Mouse (Mus musculus) megakaryocyte, adult 5-6 weeks (primary cell): ENCODE data around the gene Fn3krp. TPM values are rescaled to one million over a fixed set of nuclear protein-coding genes. Genes with fewer than 3 reads are reported as not detected.
A peak's percentile ranks its signal among the peaks of the same experiment; 100 is the strongest.

ENCODE experiments used
- ATAC-seq: 2 replicates; pipeline ENCODE4 v1.8.0; 2016; ENCODE audit warnings: mild to moderate bottlenecking, inconsistent platforms; ENCODE audit not compliant: poor library complexity, severe bottlenecking
- total RNA-seq, 2 experiments: library from RNA; stranded (forward) in 1 of 2; stranded (reverse) in 1 of 2; fragments of 153-499, 151-499 nt in 1 of 2; fragments of 221-1000, 200-1000 nt in 1 of 2; gene quantifications; 2 replicates each; pipeline versions ENCODE4 v1.2.3 to v1.2.4; 2015 to 2017

The Fn3krp gene
- total RNA-seq (2015), result 5.1 and 5.7 TPM in 2 replicates
- 9.6 and 10.0 TPM in 2 replicates for total RNA-seq (2017)

DNA sequence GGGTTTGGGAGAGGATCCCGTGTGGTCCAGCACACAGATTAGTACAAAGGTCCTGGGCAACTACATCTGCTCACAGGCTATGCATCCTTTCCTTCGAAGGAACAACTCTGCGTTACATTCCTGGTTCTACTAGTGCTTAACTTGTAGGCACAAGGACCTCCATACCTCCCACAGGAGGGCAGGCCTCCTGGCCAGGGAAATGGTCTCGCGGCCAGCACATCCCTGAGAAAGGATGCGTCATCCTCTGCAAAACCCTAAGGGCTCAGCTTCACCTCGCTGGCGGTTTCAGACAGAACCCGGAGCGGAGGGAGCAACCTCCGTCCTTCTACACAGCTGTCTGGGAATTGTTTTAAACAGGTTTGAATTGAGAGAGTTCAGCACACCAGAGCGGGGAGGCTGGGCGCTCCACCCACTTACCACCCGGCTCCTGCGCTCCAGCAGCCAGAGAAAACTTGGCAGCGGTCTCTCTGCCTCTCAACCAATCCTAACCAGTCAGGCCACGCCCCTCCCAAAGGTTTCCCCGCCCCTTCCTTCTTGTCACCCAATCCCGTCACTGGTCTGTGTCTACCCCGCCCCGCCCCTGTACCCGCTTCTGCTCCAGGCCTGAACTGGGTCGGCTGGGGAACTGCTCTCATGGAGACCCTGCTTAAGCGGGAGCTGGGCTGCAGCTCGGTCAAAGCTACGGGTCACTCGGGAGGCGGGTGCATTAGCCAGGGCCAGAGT lies at the start of gene Fn3krp:
Fn3krp (plus strand) TSS at position 572 of the 723 bp plus-strand sequence.
- peak; percentile 96 for ATAC-seq

DNA sequence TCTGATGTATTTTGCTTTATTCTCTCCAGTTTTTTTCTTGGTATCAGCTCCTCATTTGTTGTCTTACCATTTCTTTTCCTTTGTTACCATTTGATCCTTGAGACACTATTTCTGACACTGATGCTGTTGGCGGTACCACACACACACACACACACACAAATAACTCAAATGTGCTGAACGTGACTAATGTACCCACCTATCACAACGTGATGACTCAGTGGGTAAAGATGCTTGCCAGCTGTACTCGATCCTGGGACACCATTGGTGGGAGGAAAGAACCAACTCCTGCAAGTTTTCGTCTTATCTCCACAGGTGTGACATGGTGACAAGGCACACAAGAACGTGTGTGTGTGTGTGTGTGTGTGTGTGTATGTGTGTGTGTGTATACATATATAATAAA lies 47.9 kb upstream of the Fn3krp start:
- no peak for ATAC-seq

DNA sequence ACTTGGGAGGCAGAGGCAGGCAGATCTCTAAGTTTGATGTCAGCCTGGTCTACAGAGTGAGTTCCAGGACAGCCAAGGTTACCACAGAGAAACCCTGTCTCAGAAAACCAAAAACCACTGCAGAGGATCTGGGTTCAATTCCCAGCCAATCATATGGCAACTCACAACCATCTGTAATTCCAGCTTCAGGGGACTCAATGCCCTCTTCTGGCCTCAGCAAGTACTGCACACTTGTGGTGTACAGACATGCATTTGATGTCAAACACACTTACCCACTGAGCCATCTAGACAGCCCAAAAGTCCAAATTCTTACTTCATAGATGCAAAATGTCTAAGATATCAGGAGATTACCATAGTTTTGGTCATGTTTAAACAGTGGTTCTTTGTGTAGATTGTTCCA lies 42.6 kb upstream of the Fn3krp start:
- no peak for ATAC-seq

DNA sequence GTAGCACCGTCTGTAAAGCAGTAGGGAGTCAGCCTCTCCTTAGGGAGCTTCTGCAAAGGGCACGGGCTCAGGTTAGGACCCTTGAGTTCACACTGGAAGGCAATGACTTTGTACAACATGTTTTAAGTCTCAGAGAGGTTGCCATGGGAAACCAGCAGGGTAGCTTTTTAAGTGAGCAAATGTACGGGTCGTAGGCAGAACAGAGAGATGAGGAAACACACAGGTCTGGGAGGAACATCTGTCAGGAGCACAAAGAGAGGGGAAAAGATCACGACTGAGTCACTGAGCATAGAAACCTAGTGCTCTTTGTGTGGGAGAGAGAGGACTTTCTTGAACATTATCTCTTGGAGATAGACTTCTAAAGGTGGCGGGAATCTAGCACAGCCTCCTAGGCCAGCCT lies 40.9 kb upstream of the Fn3krp start:
- ATAC-seq, result no peak

DNA sequence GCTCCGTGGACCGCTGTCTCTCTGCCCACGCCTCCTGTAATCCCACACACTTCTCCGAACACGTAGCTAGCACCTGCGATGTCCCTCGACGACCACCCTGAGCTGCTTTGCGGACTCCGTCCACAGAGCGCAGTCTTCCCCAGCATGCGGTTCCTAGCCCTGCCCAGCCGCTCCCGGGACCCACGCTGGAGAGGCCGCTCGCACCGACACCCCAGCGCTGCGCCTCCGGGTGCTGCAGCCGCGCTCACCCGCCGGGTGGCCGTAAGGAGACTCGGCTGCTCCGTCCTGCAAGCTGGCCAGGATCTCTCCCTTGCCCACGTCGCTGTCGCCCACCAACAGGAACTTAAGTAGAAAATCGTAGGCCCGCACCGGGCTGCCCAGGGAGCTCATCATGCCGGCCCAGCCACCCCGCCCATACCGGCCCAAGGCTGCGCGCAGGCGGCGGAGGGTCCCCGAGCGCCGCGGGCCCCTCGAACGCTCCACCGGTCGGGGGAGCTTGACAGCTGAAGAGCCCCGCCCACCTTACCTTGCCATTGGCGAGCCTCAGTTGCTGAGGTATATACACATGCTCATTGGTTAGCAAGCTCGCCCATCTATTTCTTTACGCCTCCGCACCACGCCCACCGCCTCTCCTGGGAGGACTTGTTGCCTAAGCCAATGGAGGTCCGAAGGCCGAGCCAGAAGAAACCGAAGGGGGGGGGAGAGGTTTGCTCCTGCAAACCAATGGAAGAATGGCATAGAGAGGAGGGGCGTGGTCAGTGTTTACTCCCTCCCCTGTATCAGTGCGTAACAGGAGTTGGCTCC lies 33.2 kb upstream of the Fn3krp start, which contains the start of gene Rab40b:
Rab40b (minus strand) TSS at position 502 of the 804 bp plus-strand sequence.
- peak; percentile 79 for ATAC-seq

DNA sequence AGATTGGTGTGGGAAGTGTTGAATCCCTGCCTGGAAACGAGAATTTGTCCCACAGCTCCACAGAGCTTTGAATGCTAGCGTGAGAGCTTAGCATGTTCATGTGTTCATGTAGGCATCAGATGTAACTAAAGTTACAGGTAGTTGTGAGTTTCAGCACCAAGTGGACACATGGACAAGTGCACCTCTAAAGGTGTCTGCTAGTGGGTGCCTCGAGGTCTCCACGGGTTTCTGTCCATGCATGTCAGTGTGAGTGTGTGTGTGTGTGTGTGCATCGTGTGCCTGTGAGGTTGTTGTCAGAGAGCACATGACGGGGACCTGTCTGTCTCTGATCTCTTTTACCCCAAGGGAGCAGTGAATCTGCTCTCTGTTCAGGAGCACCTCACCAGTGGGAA lies 32.7 kb upstream of the Fn3krp start:
- no peak for ATAC-seq

DNA sequence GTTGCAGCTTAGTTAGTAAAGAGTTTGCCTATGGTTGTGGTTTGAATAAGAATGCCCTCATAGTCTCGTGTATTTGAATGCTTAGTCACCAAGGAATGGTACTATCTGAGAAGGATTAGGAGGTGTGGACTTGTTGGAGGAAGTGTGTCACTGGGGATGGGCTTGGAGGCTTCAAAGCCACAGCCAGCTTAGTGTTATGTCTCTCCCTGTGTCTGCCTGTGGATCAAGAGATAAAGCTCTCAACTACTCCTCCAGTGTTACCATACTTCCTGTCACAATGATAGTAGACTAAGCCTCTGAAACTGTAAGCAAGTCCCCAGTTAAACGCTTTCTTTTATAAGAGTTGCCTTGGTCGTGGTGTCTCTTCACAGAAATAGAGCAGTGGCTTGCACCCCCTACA lies 30.4 kb upstream of the Fn3krp start:
- no peak for ATAC-seq

DNA sequence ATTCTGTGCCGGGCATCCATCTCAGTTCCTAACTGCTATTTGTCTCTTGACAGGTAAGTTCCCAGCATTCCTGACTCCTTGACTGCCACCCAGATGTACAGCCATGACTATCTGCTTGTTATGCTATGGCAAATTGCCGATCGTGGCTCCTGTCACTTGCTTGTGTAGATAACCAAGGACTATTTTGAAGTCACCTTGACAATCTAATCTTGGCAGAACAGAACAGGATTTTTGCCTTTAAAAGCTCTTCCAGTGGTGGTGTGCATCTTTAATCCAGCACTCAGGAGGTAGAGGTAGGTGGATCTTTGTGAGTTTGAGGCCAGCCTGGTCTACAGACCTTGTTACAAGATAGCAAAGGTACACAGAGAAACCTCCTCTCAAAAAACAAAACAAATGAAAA lies 28.8 kb upstream of the Fn3krp start:
- no peak for ATAC-seq

DNA sequence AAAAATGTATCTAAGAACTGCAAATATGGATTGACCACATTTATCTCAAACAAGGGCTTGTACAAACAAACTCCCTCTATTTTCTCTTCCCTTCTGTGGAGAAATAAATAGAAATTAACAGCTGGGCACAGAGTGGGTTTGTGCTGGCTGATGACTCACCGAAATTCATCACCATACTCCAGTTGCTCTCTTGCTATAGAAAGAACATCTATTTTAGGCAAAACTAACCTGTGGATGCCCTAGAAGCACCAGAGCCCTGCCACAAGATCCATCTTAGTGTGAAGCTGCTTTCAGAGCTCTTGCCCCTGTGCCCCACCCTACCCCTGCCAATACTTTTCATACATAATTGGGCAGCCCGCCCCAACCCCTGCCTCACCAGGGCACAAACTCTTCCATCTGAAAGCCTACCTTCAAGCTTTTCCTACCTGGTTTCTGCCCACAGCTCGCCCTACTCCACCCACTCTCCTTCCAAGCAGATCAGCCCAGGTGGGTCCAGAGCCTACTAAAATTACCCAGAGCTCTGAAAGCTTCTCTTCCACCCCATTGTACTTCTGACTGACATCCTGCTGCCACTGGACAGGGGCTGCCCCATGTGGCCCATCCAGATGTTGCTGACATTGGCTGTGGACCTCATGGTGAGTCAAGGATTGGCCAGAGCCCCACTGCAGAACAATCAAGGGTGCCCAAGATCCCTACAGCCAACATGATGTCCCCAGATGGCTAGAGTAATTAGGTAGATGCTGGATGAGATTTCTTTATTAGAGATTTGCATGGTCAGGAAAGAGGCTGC lies 13.6 kb upstream of the Fn3krp start:
- ATAC-seq, result no peak; the same call in 1 of the 2 replicates

DNA sequence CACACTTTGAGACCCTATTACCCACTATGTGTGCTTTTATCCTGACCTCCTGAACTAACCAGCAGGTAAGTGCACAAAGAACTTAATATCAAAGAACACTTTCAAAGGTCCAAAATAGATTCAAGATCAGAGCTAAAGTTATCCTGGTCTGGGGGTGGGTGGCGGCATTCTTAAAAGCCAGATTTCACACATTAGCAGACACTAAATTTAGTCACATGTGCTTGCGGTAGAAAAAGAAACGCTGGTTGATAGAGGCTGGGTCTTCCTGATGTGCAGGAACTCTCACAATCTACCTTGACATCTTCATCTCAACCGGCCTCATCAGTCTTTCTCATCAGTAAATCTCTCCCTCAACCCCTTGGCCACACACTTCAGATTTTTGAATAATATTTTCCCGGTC lies 6.4 kb upstream of the Fn3krp start:
- no peak for ATAC-seq

DNA sequence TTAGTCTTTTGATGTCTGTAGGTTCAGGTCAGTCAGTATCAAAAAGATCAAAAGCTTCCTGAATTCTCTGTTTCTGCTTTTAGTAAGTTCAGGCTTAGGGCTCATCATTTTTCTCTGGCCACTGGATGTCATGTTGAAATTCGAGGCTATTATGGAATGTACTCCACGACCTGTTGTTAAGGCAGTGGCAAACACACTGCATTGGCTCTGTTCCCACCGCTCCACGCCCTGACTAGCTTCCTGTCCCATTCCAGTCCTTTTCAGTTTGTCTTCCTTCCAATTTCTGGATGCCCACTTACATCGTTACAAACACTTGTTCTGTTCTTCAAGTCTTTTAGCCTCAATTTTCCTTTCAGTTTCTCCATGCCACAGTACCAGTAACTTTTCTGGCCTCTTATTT lies 5.8 kb upstream of the Fn3krp start:
- no peak for ATAC-seq

DNA sequence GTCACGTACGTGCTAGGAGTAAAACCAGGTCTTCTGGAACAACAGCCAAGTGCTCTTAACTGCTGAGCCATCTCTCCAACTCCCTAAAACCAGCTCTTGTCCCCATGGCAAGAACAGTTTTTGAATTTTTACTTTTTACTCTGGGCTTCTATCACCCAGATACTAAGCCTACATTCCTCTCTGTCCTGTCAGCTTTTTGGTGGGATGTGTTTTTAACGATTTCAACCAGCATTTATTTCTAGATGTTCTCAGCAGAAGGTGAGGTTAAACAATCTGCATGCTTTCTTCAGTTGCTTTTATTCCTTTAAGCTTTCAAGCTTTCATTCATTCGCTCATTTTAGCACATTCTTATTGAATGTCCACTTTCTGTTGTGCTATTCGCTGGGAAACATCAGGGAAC lies 3.2 kb upstream of the Fn3krp start:
- ATAC-seq, result no peak

DNA sequence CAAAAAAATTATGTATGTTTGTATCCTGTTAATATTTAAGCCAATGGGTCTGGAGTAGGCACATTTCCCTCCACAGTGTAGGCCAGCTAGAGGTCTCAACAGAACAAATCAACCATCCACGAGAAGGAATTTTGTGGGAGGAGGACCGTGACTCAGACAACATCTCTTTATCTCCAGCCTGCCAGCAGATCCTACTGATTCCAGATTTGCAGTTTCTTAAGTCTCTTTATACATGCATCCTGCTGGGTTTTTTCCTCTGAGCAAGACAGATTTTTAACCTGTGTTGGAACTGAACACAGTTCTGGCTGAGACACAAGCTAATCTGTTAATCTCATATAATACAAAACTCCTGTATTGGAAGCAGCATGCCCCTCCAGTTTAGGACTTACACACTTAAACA lies 2.3 kb upstream of the Fn3krp start:
- ATAC-seq, result no peak

DNA sequence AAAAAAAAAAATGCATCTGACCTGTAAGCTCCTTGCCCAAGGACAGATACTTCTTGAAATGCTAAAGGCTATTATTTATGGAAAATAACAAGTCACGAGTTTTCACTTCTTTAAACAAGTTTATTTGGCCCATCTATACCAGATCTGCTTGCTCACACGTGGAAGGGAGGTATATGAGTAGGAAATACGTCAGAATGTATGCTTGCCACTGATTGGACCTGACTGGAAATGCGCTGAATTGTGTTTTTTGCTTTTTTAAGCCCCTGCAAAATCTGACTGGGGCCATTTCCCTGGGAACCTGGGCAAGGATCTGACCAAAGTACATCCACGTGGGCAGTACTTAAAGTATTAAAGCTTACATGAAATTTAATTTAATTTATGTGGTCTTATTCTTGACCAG lies 822 bp upstream of the Fn3krp start:
- no peak for ATAC-seq

DNA sequence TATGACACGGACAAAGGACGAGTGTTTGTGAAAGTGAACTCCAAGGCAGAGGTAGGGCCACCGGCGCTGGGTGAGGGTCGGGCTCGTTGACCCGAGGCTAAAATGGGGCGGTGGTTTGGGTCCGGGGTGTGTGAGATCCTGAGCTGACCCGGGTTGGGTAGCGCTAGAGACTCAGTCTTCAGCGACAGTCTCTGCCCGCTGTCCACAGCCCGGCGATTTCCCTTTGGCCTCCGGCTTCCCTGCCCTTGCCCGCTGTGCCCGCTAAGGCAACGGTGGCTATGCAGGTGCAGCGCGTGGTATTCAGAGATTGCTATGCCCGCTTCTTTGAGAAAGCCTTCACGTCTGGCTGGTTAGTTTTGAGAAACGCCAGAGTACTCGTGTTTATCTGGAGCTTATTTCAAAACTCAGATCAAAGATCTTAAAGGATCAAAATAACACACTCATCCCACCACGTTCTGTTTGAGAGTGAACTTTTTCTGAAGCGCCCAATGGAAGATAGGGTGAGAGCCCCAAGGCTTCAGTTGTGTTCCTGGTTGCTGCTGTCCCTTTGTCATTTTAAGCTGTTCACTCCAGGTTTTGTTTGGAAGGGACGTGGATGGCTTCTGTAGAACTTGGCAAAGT lies 462 bp downstream of the Fn3krp start:
- ATAC-seq, result peak; percentile 64

DNA sequence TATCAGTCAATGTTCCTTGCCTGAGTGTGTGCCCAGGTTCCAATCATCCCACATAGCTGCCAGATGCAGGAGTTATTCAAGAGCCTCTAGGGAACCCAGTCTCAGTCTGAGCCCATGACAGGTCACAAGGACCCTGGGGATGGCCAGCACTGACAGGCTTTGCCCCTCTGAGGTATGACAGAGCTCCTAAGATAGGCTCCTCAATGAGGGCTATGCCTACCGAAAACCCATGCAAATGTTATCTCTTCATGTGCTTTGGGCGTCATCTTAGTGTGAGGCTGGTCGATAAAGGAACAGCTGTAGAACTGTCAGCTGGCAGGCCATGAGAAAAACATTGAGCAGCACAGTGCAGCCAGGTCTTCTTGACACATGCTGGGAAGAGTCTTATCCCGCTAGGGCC lies 12.2 kb downstream of the Fn3krp start:
- no peak for ATAC-seq

DNA sequence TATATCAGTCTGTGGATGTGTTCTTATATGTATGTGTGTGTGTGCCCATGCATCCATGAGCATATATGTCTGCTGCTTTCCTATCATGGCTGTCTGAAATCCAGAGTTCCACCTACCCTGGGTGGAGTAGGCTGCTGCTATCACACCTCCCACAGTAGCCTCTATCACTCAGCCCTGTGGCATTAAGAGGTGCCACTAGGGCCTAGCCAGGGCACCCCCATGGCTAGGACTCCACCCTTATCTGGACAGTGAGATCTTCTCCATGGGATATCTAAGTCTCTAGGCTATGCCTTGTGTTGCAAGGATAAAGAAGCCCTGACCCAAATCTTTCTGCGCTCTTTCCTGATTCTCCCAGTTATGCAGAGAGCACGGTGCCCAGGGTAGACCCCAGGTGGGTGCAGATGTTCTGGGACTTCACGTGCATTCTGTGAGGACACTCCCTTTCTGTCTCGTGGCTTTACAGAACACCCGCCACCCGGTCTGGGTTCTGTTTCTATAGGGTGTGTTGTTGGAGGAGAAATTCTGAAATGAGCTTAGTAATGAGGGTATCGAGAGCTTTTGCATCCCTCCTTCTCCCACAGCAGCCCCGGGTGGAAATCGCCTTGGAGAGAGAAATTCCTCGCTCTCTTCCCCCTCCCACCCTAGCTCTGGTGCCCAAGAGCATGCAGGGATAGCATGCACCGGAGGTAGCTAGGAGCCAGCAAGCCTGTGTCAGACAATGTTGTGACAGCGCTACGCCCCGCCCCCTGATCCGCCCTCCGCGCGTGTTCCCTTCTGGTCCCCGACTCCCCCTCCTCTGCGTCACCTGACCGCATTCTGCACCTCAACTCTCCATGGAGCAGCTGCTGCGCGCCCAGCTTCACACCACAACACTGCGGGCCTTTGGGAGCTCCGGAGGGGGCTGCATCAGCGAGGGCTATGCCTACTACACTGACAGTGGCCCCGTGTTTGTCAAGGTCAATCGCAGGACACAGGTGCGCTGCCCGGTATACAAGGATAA lies 13.3 kb downstream of the Fn3krp start, which contains the start of gene Fn3k:
Fn3k (plus strand) TSS at position 758 of the 1,000 bp plus-strand sequence.
- ATAC-seq, result peak; percentile 94

DNA sequence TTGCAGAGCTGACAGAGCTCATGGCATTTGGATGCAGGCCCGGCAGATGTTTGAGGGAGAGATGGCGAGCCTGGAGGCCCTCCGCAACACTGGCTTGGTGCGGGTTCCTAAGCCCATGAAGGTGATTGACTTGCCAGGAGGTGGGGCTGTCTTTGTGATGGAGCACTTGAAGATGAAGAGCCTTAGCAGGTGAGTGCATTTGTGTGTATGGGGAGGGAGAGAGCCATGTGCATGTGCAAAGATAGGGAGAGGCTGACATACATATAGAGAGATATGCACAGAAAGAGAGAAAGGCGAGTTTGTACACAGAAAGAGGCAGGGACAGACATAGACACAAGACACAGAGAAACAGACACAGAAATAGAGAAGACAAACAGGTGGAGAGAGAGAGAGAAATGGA lies 16.0 kb downstream of the Fn3krp start:
- ATAC-seq, result no peak

DNA sequence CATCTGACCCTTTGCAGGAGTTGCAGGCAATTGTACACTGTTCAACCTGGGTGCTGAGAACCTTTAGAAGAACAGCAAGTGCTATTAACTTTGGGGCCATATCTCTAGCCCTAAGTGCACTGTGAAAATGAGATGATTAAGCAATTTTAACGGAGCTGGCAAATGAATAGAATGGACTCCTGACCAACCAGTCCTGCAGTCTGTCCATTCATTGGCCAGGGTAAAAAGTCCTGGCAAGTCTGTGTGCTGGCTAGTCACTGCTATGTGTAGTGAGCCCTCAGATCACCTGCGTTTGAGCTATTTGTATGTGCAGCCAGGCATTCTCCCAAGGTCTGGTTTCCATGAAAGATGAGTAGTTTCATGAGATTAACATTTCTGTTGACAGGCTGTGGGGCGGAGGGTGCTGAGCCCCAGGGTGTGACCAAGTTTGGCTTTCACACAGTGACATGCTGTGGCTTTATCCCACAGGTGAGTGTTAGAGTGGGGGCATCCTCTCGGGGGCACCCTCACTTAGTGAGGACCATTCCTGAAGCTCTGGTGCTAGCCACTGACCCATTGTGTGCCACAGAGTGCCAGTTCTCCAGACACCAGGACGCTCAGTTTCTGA lies 18.6 kb downstream of the Fn3krp start:
- no peak for ATAC-seq
